Mouse (Mus musculus) R1 (cell line): ENCODE measurements around the gene Luc7l2.

ENCODE experiments used
- DNase-seq: peaks from one replicate; pipeline ENCODE4 v3.0.0-alpha.2; 2018; ENCODE audit warnings: low read depth, low spot score

The Luc7l2 gene

DNA sequence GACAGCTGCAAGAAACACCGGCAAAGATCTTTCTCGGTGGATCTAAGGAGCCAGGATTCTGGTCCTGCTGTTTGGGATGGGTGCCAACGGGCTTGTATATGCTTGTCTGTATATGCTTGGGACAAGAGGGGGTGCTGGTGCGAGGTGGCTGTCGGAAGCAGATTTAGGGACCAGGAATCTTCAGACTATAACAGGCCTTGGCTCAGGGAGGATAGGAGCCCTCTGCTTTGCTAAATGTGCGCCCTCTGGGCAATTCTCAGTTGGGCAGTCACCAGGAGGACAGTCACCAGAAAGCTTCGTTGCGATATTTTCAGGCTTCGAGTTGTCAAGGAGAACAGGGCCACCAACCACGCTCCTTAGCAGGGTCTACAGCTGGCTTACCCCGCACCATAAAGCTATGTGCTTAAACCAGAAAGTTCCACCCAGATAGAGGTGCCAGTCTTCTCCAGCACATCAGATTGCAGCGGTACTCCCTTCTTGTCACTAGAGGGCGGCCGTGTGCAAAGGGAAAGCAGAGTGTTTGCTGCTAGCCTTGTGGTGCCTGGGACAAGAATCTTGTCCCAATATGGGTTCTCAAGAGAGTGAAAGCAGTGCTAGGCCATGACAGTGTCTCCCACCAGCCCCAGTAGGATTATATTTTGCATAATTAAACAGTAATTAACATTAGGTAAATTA, 99.3 kb downstream of the Luc7l2 start:
- DNase-seq, result peak; percentile 85
